Mouse (Mus musculus) myocyte (in vitro differentiated cells): ENCODE data around the gene Ddc.

Experiments used
- E2F4 ChIP-seq: IDR thresholded peaks from one replicate; pipeline ENCODE4 v1.6.1; 2011; ENCODE audit warnings: mild to moderate bottlenecking, control low read depth, moderate library complexity; ENCODE audit not compliant: insufficient read depth
- MAX ChIP-seq: IDR thresholded peaks from one replicate; pipeline ENCODE4 v1.6.1; 2011; ENCODE audit warnings: low read depth, mild to moderate bottlenecking, control low read depth
- MYOD1 ChIP-seq, 3 experiments: IDR thresholded peaks; one replicate each; pipeline ENCODE4 v1.6.1; 2011; ENCODE audit warnings: control low read depth in 2 of 3, low read depth in 2 of 3, mild to moderate bottlenecking in 2 of 3, moderate library complexity in 1 of 3; ENCODE audit not compliant: insufficient read length in 2 of 3, control insufficient read depth in 1 of 3
- MYOG ChIP-seq, 3 experiments: IDR thresholded peaks; one replicate each; pipeline ENCODE4 v1.6.1; 2011; ENCODE audit warnings: control low read depth in 2 of 3, low read depth in 2 of 3, mild to moderate bottlenecking in 2 of 3; ENCODE audit not compliant: insufficient read length in 2 of 3, control insufficient read depth in 1 of 3, insufficient read depth in 1 of 3
- POLR2A ChIP-seq: IDR thresholded peaks from one replicate; pipeline ENCODE4 v1.6.1; 2011; ENCODE audit warnings: low read depth, mild to moderate bottlenecking, control low read depth, moderate library complexity; ENCODE audit not compliant: insufficient read length
- POLR2AphosphoS2 ChIP-seq: IDR thresholded peaks from one replicate; pipeline ENCODE4 v1.6.1; 2011; ENCODE audit warnings: low read depth, control low read depth; ENCODE audit not compliant: insufficient read length
- SRF ChIP-seq: IDR thresholded peaks from one replicate; pipeline ENCODE4 v1.6.1; 2011; ENCODE audit warnings: low read depth; ENCODE audit not compliant: control insufficient read depth, insufficient read length
- TCF12 ChIP-seq: IDR thresholded peaks from one replicate; pipeline ENCODE4 v1.6.1; 2011; ENCODE audit warnings: mild to moderate bottlenecking, control low read depth; ENCODE audit not compliant: poor library complexity, insufficient read depth, severe bottlenecking
- USF1 ChIP-seq: IDR thresholded peaks from one replicate; pipeline ENCODE4 v1.6.1; 2011; ENCODE audit warnings: low read depth, mild to moderate bottlenecking, control low read depth, moderate library complexity

GRCm38 (mm10) chr11:11871197-11871813 is 26.6 kb downstream of the Ddc start:
- TF ChIP-seq POLR2A (no peak), MAX (no peak), POLR2AphosphoS2 (no peak), MYOG (IDR thresholded peaks at IDR 0.05; ENCODE audit: control insufficient read depth in 1 of 3, insufficient read depth in 1 of 3, insufficient read length in 2 of 3, low read depth in 2 of 3) (no peak), USF1 (no peak), TCF12 (no peak), MYOD1 (IDR thresholded peaks at IDR 0.05; ENCODE audit: control insufficient read depth in 1 of 3, insufficient read length in 2 of 3, low read depth in 2 of 3) (peak in 1 of 3 experiments; percentile 27), SRF (no peak), E2F4 (no peak)
